Mouse (Mus musculus): ENCODE measurements around the gene Got2. TPM values are rescaled to one million over a fixed set of nuclear protein-coding genes. Genes with fewer than 3 reads are reported as not detected.
"Not testable (repeated sequence)": the region's sequence is repeated elsewhere in the genome, so short reads cannot be mapped to it uniquely, and the experiment has no call there.

Got2 gene
- total RNA-seq, 2 experiments from 2014 or later: 103 to 127 TPM

DNA sequence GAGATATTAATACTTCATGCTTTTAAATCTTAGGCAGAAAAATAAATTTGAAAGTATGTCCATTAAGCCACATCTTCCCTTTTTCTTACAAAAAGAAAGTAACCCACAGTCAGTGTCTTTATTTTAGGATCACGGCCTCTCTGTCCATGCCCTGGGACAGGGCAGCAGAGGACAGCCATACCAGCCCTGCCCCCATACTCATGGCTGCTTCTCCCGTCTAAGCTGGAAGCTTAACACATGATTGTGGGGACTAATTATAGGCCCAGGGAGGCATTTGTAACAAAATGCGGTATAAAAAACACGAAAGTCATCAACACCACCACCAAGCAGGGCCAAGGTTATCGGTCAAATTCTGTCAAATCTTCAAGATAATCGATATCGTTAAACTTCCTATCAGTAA is 13.1 kb downstream of the Got2 start:
- DNase-seq (ENCODE audit: low spot score in 2 of 2): no peak

DNA sequence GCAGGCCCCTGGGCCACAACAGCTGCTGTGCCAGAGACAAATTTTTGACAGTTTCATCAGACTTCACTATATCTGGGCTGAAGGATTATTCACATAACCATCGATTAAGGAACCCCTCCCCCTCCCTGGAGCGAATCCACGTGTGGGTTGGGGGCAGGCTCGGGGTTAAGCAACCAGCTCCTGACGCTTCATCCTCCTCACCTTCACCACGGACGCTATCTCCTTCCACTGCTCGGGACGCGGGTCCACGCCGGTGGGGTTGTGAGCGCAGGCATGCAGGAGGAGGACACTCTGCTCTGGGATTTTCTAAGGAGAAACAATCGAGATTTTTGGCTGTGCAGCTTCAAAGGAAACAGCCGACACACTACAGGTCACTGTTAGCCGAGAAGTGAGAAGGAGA is 16.7 kb downstream of the Got2 start:
- DNase-seq (ENCODE audit: low spot score in 2 of 2): no peak

DNA sequence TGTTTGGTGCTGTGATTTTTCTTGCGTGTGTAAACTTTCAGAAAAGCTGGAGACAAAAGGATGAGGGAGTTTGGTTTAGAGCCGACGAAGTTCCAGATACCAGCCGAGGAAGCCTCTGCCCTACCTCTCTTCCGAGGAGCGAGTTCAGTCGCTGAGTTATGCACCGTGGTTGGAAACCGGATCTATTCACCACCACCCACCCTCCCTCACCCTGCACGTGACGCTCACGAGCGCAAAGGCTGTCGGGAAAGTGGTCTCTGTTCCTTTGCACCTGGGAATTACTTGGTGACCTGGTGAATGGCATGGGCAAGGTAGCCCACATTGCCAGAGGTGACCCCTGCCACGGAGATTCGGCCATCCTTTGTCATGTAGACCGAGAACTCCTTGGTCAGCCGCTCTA is 23.5 kb downstream of the Got2 start:
- not testable (repeated sequence) for DNase-seq (ENCODE audit: low spot score in 2 of 2)

DNA sequence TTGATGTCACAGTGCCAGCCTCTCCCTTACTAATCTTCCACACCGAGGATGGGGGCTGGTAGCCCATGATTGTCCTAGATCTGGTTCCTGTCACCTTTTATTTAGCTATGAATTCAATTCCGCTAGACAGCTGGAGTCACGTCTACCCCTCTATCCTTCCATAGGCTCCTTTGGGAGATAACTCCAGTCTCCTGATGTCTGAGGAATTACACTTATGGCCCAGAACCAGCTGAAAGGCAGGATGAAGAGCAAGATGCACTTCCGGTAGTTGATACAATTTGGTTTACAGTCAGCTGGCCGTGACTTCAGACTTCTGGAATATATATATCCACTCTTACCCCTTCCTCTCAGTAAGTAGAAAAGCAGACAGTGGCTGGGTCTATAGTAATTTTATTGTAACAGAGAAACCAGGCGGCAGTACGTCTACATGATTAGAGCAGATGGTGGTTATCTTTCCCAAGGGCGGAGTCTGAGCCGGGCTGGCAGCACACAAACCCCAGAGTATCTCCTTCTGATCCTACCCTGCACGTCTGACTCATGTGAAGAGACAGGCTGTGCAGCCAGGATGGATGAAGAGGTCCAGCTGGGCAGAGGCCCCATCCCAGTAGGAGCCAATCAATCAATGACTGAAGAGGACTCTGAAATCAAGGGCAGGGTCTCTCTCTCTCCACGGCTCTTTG is 24.4 kb downstream of the Got2 start:
- not testable (repeated sequence) for DNase-seq (ENCODE audit: low spot score in 2 of 2)

DNA sequence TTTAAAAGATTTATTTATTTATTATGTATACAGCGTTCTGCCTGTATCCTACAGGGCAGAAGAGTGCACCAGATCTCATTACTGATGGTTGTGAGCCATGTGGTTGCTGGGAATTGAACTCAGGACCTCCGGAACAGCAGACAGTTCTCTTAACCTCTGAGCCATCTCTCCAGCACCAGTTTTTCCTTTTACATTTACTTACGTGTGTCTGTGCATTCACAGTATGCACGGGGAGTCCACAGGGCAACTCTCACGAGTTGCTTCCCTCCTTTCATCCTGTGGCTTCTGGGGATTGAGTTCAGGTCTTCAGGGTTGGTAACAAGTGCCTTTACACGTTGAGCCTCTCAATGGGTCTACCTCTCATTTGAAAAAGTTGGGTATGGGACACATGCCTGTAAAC is 34.2 kb downstream of the Got2 start:
- no peak for DNase-seq (ENCODE audit: low spot score in 2 of 2)

- DNase-seq (ENCODE audit: low spot score in 2 of 2): peak; percentile 48 to 52
Observed at GRCm38 (mm10) chr8:95853102-95853843, 35.1 kb downstream of the Got2 start, which contains the start of gene Slc38a7. Gene Slc38a7 (minus strand): TSS chr8:95853539.

- peak; percentile 10 to 33 for DNase-seq (ENCODE audit: low spot score in 2 of 2)
Observed at GRCm38 (mm10) chr8:95852290-95852689, 36.1 kb downstream of the Got2 start.

DNA sequence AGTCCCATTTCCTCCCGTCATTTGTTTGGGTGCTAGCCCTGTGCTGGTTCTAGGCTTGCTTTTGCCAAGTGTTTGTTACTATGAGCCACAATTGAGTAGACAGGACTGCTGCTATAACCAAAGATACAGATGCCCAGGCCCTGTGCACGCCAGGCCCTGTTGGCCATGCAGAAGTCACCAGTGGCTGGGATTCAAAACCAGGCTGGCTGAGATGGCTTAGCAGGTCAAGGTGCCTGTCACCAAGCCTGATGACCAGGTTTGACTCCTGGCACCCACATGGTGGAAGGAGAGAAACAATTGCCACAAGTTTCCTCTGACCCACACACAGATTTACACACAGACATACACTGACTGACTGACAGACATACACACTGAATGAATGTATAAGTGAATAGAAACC is 38.0 kb downstream of the Got2 start:
- no peak for DNase-seq (ENCODE audit: low spot score in 2 of 2)

- no peak for DNase-seq (ENCODE audit: low spot score in 2 of 2)
Observed at GRCm38 (mm10) chr8:95848734-95849464, 39.4 kb downstream of the Got2 start.

GRCm38 (mm10) chr8:95848061-95848551 is 40.2 kb downstream of the Got2 start:
- DNase-seq (ENCODE audit: low spot score in 2 of 2): no peak

DNA sequence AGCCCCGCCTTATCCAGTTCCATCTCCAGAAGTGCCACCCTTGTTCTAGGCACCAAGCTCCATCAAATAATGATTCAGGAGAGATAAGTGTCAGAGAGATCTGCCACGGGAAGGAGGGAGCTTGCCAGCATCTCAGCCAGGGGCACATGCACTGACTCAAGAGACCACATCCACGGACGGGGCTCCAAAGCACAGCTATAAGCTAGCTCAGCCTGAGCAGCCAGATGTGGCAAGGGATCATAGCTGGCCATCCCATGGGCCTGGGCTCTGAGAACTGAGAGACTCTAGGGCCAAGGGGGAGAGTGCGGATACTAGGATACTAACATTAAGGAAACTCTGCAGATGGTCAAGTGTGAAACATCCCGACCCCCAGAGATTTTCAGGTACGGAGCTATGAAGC is 43.3 kb downstream of the Got2 start:
- no peak for DNase-seq (ENCODE audit: low spot score in 2 of 2)

GRCm38 (mm10) chr8:95843968-95844367 is 44.4 kb downstream of the Got2 start:
- DNase-seq (ENCODE audit: low spot score in 2 of 2): no peak

GRCm38 (mm10) chr8:95841436-95841835 is 46.9 kb downstream of the Got2 start:
- DNase-seq (ENCODE audit: low spot score in 2 of 2): no peak

- DNase-seq (ENCODE audit: low spot score in 2 of 2): no peak
Observed at GRCm38 (mm10) chr8:95839289-95839688, 49.1 kb downstream of the Got2 start.

GRCm38 (mm10) chr8:95837266-95837665 is 51.1 kb downstream of the Got2 start:
- DNase-seq (ENCODE audit: low spot score in 2 of 2): no peak

- DNase-seq (ENCODE audit: low spot score in 2 of 2): no peak
Observed at GRCm38 (mm10) chr8:95835891-95836290, 52.5 kb downstream of the Got2 start.

- DNase-seq (ENCODE audit: low spot score in 2 of 2): no peak
Observed at GRCm38 (mm10) chr8:95833435-95833984, 54.8 kb downstream of the Got2 start.

- peak; percentile 79 to 82 for DNase-seq (ENCODE audit: low spot score in 2 of 2)
Observed at GRCm38 (mm10) chr8:95832603-95833434, 55.5 kb downstream of the Got2 start.

GRCm38 (mm10) chr8:95830144-95830543 is 58.2 kb downstream of the Got2 start:
- no peak for DNase-seq (ENCODE audit: low spot score in 2 of 2)

GRCm38 (mm10) chr8:95825162-95825561 is 63.2 kb downstream of the Got2 start, which contains the start of gene Sap18b:
Gene Sap18b (plus strand): TSS chr8:95825346.
- DNase-seq (ENCODE audit: low spot score in 2 of 2): not testable (repeated sequence)

All from adrenal gland, adult 18-20 months (tissue).